Mouse (Mus musculus): ENCODE measurements around the gene Olfr1369-ps1. TPM values are rescaled to one million over a fixed set of nuclear protein-coding genes. Genes with fewer than 3 reads are reported as not detected.

Gene Olfr1369-ps1
- total RNA-seq, 2 experiments from 2014 or later: not detected

DNA sequence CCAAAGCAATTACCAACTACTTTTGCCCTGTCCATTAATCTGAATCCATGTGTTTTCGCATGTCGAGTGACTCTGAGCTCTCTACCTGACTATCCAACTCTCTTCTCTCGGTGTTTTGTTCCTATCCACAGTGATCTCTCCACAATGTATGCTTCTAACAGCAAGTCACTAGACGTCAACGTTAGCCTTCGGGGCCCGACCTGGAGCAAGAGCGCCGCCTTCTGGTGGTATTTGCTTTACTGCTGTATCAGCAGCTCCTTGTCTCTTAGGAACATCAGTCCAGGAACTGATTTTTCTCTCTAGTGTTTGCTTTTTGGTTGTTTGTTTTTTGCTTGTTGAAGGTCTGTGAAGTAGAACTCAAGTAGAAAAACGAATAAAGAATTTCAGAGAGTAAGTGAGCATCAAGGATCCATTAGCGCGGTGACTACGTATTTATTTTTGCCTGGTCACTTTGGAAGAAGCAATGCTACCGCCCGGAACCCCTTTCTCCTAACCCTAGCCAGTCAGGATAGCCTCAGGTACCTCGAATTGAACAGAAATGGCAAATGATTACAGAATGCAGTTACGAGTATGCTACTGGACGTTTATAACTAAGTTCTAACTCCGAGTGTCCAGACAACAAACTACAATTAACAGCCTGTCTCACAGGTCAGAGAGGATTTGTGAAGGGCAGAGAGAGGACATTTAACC lies 47.6 kb downstream of the Olfr1369-ps1 start:
- TF ChIP-seq CTCF (IDR thresholded peaks at IDR 0.05): peak; percentile 90
- intact Hi-C loops (cut with DNase I): loop anchor here (2.0 to 10.0 kb wide), 3 partner anchors 214 to 860 kb away; no protein-coding TSS in a partner anchor
- H3K27ac ChIP-seq: no peak overlapping the region

GRCm38 (mm10) chr13:21159475-21159819 lies 48.2 kb downstream of the Olfr1369-ps1 start:
- no peak for TF ChIP-seq CTCF (IDR thresholded peaks at IDR 0.05)
- intact Hi-C loops (cut with DNase I): loop anchor here (2.0 to 10.0 kb wide), 3 partner anchors 215 to 861 kb away; no protein-coding TSS in a partner anchor
- Histone ChIP-seq H3K27ac (no peak overlapping the region), H3K4me3 (peak overlapping the region; percentile 80)
- no peak for DNase-seq (ENCODE audit: extremely low spot score in 1 of 2, low spot score in 2 of 2)

More for the DNA sequence above, 47.6 kb downstream of the Olfr1369-ps1 start:
- peak; percentile 78 to 85 for DNase-seq (ENCODE audit: extremely low spot score in 1 of 2, low spot score in 2 of 2)
- peak overlapping the region; percentile 80 for H3K4me3 ChIP-seq

DNA sequence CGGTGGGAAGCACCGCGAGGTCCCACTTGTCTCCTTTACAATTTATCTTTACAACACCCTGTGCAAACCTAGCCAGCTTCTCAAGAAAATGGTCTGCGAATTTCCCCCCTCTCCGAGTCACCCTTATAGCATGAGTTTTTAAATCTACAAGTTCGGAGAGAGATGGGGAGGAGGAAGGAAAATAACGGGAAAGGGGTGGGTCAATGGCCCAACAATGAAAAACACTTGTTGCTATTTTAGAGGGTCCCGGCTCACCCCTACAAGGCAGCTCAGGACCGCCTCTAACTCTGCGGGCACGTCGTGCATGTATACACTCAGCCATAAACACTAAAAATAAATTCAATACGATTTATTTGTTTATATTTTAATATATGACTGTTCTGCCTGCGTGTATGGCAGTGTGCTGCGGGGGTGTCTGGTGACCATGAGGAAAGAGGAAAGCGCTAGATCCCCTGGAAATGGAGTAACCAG lies 48.8 kb downstream of the Olfr1369-ps1 start:
- H3K4me3 ChIP-seq: peak overlapping the region; percentile 80
- TF ChIP-seq CTCF (IDR thresholded peaks at IDR 0.05): no peak
- DNase-seq (ENCODE audit: extremely low spot score in 1 of 2, low spot score in 2 of 2): no peak
- intact Hi-C loops (cut with DNase I): loop anchor here (1.0 to 2.0 kb wide), 2 partner anchors 40 to 115 kb away; no protein-coding TSS in a partner anchor
- no peak overlapping the region for H3K27ac ChIP-seq

GRCm38 (mm10) chr13:21160657-21161590 lies 49.6 kb downstream of the Olfr1369-ps1 start:
- H3K27ac ChIP-seq: no peak overlapping the region
- peak; percentile 90 to 97 for DNase-seq (ENCODE audit: extremely low spot score in 1 of 2, low spot score in 2 of 2)
- H3K4me3 ChIP-seq: peak overlapping the region; percentile 80
- intact Hi-C loops (cut with DNase I): loop anchor here (1.0 to 2.0 kb wide), 2 partner anchors 39 to 114 kb away; no protein-coding TSS in a partner anchor
- TF ChIP-seq CTCF (IDR thresholded peaks at IDR 0.05): no peak

GRCm38 (mm10) chr13:21161591-21161990 lies 50.3 kb downstream of the Olfr1369-ps1 start:
- no peak for TF ChIP-seq CTCF (IDR thresholded peaks at IDR 0.05)
- intact Hi-C loops (cut with DNase I): loop anchor here (2.0 kb wide), 1 partner anchor 113 kb away; no protein-coding TSS in a partner anchor
- H3K4me3 ChIP-seq: peak overlapping the region; percentile 80
- DNase-seq (ENCODE audit: extremely low spot score in 1 of 2, low spot score in 2 of 2): no peak
- no peak overlapping the region for H3K27ac ChIP-seq

GRCm38 (mm10) chr13:21162591-21162990 lies 51.3 kb downstream of the Olfr1369-ps1 start:
- H3K4me3 ChIP-seq: no peak overlapping the region
- intact Hi-C loops (cut with DNase I): no loop called here
- H3K27ac ChIP-seq: no peak overlapping the region
- no peak for DNase-seq (ENCODE audit: extremely low spot score in 1 of 2, low spot score in 2 of 2)
- no peak for TF ChIP-seq CTCF (IDR thresholded peaks at IDR 0.05)

- Histone ChIP-seq H3K4me3 (peak overlapping the region; percentile 70), H3K27ac (peak overlapping the region; percentile 34; the same call in 1 of the 2 replicates)
- DNase-seq (ENCODE audit: extremely low spot score in 1 of 2, low spot score in 2 of 2): peak; percentile 83 to 85
- TF ChIP-seq CTCF (IDR thresholded peaks at IDR 0.05): no peak
- intact Hi-C loops (cut with DNase I): loop anchor here (5.0 kb wide), 2 partner anchors 545 to 775 kb away; no protein-coding TSS in a partner anchor
Measured at GRCm38 (mm10) chr13:21166936-21167909, 55.9 kb downstream of the Olfr1369-ps1 start.

DNA sequence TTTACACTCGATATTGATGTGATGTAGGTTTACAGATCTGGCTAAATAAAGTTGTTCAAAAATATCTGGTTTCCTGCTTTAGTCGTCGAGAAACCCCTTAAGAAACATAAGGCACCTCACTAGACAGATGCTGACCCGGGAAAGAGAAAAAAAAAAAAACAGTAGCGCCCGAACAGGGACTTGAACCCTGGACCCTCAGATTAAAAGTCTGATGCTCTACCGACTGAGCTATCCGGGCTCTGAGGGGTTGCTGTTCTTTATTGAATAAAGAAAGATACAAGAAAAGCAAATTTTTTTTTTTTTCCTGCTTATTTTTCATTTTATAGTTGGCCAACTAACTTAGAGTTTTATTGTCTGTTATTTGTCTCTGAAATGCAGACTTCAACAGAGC lies 56.6 kb downstream of the Olfr1369-ps1 start:
- no peak overlapping the region; the same call in 1 of the 2 replicates for H3K27ac ChIP-seq
- TF ChIP-seq CTCF (IDR thresholded peaks at IDR 0.05): no peak
- peak overlapping the region; percentile 70 for H3K4me3 ChIP-seq
- intact Hi-C loops (cut with DNase I): loop anchor here (2.0 to 5.0 kb wide), 3 partner anchors 109 to 774 kb away; no protein-coding TSS in a partner anchor
- no peak for DNase-seq (ENCODE audit: extremely low spot score in 1 of 2, low spot score in 2 of 2)

DNA sequence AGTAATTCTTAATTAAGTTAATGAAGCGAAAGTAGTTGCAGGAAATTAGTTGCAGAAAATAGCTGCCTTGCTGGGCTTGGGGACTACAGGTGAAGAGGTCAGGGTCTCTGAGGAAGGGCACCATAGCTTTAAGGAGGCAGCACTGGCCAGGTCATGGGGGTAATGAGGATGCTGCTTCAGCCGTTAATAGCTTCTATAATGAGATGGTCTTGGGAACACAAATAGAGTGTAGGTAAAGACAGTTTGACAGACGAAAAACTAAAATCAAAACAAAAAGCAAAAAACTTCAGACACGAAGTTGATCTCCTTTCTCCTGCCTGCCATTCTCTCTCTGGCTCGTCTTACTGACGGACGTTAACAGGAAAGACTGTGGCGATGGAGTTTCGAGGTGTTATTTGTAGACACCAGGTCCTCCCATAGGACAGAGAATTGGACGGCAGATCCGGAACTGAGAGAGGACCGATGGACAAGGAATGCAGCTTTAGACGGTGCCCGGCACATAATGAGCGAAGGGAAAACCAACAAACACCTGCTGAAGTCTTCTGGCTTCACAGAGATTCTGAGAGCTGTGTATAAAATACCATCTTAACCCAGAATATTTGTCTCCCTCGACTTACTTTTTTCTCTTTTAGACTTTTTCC lies 57.2 kb downstream of the Olfr1369-ps1 start:
- peak in 1 of 2 experiments; percentile 31 for DNase-seq (ENCODE audit: extremely low spot score in 1 of 2, low spot score in 2 of 2)
- TF ChIP-seq CTCF (IDR thresholded peaks at IDR 0.05): no peak
- intact Hi-C loops (cut with DNase I): loop anchor here (2.0 to 5.0 kb wide), 3 partner anchors 108 to 774 kb away; no protein-coding TSS in a partner anchor
- Histone ChIP-seq H3K27ac (no peak overlapping the region; the same call in 1 of the 2 replicates), H3K4me3 (peak overlapping the region; percentile 70)

Other genes starting within 250 kb of the Olfr1369-ps1 start
- gene Olfr1370, start 36.5 kb upstream of the Olfr1369-ps1 start, total RNA-seq (2021): not detected
- not detected for gene Olfr263, start 18.2 kb downstream of the Olfr1369-ps1 start, total RNA-seq (2021)
- gene Olfr1368, start 34.4 kb downstream of the Olfr1369-ps1 start, total RNA-seq (2021): not detected
- gene Trim27, start 68.0 kb downstream of the Olfr1369-ps1 start, total RNA-seq (2021): 10 to 100 TPM; 33.6 to 36.5 TPM
- not detected for gene Gpx5, start 181.2 kb downstream of the Olfr1369-ps1 start, total RNA-seq (2021)
- gene Gpx6, start 200.6 kb downstream of the Olfr1369-ps1 start, total RNA-seq (2021): not detected
- gene Olfr1367, start 235.4 kb downstream of the Olfr1369-ps1 start, total RNA-seq (2021): not detected

Data from left cerebral cortex, adult 2 months (tissue).